Mouse (Mus musculus) granulocyte monocyte progenitor cell, adult 5-6 weeks (primary cell): ENCODE results near the gene Klf16. TPM values are rescaled to one million over a fixed set of nuclear protein-coding genes. Genes with fewer than 3 reads are reported as not detected.
A peak's percentile ranks its signal among the peaks of the same experiment; 100 is the strongest.

Experiments used
- ATAC-seq: replicated peaks from 2 replicates; pipeline ENCODE4 v1.8.0; 2016; ENCODE audit warnings: mild to moderate bottlenecking, moderate TSS enrichment, inconsistent platforms; ENCODE audit not compliant: poor library complexity, severe bottlenecking
- total RNA-seq, 2 experiments: library from RNA; stranded (forward) in 1 of 2; stranded (reverse) in 1 of 2; fragments of 200-712, 200-1000 nt in 1 of 2; fragments of >200 nt in 1 of 2; fragmentation: Nextera tagmentation in 1 of 2; gene quantifications; 2 replicates each; pipeline ENCODE4 v1.2.3; 2014 to 2017

Klf16 gene
- 9.3 and 10.1 TPM in 2 replicates for total RNA-seq (2014; fragmentation: Nextera tagmentation)
- total RNA-seq (2017) = 2.8 and 6.8 TPM in 2 replicates

DNA sequence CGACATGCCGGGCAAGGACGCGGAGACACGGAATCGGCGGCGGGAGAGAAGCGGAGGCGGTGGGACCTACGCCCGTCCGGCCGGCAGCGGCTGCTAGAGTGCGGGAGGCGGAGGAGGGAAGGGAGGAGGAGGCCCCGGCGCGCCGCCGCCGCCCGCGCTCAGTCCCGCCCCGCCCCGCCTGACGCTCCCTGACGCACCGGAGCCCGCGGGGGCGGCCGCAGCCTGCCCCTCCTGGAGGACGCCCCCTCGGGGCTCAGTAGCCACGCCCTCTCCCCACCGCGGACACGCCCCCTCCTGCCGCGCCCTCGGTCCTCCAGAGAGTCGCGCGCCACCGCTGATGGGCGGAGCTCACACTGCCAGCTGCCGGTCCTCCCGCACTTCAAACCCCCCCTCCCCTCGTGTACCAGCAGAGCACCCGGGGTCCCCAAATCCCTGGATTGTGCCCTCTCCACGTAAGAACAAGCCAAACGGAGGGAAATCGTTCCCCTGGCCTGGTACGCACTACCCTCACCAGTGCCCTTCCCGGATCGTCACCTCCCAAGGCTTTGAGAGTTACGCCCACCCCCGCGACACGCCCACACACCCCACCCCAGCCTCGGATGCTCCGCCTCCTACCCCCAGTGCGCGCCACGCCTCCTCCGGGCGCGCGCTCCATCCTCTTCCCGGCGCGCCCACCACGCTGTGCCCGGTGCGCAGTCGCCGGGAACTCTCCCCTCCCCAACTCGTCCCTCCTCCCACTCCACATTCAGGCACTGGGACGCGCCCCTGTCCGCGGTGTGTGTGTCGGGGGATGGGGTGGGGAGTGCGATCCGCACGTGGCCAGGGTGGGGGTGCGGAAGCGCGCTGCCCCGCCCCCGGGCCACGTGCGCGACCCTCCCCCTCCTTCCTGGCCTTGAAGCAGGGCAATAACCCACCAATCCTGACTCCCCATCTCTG lies at the start of gene Klf16:
Gene Klf16 (minus strand): TSS at position 127 of the 936 bp plus-strand sequence.
- peak; percentile 70 for ATAC-seq

DNA sequence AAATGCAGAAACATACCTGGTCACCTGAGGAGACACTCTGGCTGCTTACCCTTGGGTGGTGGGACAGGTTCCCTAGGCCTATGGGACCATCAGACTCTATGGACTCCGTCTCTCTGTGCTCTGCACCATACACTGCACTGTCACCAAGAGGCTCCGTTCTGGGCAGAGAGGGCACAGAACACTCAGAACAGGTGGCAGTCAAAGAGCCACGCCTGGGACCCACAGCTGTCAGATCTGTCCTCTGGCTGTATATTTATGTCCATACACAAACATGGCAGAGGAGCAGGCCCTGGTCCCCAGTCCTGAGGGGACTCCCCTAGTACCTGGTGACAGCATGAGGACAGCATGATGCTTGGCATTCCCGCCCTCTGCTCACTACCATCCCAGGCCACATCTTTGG lies 48.6 kb upstream of the Klf16 start:
- no peak for ATAC-seq

DNA sequence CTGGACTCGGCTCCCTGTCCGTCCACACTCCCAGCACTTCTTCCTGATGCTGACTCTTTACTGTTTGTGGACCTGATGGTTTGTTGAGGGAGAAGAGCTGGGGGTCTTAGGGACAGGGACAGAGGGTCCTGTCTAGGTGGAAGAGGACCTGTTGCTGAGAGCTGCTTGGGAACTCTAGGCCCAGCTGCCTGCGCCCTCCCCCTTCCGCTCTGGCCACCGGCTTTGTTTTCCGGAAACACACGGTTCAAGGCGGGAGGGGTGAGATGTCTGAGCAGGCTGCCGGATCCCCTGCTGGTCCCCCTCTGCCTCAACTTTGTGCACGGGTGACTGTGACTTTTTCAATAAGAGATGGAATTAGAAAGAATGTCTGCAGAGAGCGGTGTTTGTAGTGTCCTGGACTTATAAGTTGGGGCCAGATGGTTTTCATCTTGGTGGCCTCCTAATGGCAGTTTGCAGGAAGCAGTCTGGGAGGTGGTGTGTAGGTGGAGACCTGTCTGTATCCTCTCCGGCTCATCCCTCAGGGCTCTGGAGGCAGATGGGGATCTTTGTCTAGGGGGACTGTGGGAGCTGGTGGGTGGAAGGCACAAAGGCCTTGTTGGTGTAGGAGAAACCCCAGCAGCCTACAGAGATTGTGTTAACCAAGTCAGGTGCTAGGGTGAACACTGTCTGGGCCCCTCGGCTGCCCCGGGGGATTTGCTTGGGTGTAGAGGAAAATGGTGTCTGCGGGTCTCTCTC lies 46.5 kb upstream of the Klf16 start:
- ATAC-seq = 0 out of 2 replicates have a peak, but pooled peaks have one; percentile 16

DNA sequence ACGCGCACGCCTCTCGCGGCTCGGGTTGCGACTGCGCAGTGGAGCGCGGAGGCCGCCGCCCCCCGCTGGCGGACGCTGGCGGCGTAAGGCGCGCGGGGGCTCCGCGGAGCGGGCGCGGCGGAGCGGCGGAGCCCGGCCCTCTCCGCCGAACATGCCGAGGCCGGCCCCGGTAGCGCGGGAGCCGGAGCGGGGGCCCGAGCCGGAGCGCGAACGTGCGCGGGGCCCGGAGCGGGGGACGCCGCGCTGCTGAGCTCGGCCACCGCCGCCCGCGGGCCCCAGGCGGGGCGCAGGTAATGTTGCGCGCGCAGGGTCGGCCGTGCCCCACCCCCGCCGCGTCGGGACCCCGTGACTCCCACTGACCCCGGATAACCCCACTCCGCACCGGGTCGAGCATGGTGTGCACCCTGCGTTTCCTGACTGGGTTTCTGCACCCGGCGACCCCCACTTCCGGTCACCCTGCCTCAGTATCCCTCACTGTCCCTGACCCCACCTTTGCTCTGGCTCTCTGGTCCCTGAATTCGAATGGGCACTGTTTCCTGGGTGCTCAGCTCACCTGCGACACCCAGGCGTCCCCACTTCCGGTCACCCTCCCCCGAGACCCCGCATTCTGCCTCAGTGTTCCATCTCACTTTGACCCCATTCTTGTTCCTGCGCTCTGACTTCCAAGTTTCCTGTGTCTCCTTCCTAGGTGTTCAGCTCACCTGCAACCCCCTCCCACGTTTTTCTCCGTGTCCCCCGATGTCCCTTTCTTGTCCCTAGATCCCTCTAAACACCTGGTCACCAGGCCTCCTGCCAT lies 45.7 kb upstream of the Klf16 start, which contains the start of gene Csnk1g2:
Gene Csnk1g2 (plus strand): TSS at position 178 of the 796 bp plus-strand sequence.
- ATAC-seq = peak; percentile 25

DNA sequence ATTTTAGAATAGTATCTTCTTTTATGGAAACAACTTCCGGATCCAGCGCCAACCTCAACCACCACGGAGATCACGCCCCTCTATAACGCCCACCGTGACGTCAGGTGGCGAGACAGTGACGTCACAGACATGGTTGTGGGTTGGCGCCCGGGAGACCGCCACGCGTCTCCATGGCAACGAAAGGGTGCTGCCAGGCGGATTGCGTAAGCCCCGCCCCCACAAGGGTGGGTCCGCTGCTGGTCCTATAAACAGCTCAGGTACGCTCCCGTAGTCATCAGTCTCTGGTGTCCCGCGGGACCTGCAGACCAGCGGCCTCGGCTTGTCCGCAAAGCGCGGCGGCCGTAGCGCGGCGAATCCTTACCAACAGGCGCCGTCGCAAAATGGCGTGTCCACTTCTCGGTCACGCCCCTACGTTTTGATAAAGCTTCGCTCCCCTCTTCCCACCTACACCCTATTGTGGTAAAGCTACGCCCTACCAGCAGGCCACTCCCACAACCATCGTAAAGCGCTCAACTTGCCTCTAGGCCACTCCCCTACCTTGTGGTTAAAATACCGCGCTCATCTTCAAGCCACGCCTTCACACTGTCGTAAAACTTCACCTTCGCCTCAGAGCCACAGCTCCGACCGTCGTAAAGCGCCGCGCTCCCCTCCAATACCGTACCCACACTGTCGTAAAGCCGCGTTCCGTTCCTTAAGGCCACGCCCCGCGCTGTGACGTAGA lies 45.0 kb upstream of the Klf16 start:
- peak; percentile 82 for ATAC-seq

DNA sequence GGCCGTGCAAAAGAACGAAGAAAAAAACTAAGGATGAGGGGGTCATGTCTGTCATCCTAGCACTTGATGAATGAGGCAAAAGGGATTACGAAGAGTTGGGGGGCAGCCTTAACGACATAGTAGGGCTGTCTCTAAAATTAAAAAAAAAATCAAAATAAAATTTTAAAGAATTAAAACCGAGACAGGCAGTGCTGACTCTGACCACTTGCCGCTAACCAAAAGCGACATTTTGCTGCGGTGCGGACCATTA lies 44.5 kb upstream of the Klf16 start:
- no peak for ATAC-seq

DNA sequence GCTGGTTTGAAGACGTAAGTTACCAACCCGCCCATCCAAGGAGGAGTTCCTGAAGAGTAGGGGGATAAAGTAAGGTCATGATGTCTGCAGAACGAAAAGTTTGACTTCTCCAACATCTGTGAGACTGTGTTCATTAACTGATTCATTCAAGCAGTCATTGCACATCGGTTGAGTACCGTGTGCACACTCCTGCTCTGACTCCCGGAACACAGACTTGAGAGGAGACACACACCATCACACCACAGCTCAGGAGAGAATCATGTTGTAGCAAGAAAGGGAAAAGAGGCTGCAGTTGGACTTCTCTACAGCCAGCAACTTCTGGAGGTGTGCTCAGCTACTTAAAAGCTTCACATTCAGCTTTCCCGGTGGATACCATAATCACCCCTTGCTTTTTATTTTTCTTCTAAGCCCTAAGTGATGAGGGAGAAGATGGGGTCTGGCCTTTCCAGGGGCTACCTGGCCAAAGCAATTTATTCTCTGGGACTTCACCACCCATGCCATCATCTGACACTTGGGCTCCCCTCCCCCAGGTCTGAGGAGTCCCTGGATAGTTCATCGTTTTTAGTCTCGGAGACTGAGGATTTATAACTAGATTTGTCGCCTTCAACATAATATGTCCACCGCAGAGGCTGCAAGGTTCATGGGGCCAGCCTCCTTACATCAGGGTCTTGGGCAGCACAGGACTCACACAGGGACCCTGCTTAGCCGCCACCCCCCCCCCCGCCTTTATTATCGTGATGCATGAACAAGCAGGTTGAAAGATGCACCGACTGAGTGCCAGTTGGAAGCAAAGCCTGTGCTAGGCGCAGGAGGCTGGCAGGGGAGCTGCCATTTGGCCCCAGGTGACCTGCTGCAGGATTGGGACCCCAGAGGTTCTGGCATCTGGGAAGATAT lies 43.9 kb upstream of the Klf16 start:
- no peak for ATAC-seq

DNA sequence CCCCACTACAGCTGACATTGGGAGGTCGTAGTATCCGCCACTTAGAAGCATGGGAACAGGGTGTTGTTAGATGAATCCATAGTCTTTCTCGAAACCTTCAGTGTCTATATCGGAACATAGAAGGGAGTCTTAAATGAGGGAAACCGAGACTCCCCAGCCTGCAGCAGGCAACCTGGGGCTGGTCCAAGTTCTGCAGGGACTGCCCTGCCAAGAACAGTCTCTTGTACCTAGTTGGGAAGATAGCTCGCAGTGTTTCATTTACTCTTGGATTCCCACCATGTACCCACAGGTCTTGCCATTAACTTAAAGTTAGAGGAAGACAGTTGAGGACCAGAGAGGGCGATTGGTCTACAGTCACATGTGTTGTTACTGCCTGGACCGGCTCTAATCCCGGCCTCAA lies 43.2 kb upstream of the Klf16 start:
- no peak for ATAC-seq

DNA sequence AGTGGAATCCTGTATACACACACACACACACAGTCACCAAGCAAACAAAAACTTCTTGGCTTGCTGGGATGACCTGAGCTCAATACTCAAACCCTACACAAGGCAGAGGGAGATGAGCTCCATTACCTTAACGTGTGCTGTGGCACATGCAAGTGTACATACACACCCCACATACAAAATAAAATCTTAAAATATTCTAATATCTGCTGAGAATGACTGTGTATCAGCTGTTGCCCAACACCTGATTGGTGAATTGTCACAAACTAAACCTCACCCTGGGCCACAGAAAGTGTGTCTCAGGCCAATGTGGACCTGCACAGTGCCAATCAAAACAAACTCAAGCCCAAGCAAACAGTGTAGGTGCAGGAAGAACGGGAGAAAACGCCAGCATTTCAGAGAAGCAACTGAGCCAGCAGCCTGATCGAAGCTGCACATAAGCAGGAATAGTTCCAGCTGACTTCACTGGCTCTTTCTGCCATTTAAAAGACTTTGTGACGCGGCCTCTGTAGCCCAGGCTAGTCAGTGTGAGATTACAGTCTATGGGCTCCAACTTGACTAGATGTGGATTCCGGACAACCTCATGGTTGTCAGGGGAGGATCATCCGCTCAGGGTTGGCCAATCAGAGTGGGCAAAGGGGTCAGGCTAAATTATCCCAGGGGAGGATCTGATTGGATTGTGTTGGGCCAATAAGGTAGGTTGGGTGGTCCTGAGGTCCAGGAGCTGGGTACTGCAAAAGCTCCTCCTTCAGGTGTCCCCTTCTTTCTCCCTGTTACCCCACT lies 42.5 kb upstream of the Klf16 start:
- no peak for ATAC-seq

DNA sequence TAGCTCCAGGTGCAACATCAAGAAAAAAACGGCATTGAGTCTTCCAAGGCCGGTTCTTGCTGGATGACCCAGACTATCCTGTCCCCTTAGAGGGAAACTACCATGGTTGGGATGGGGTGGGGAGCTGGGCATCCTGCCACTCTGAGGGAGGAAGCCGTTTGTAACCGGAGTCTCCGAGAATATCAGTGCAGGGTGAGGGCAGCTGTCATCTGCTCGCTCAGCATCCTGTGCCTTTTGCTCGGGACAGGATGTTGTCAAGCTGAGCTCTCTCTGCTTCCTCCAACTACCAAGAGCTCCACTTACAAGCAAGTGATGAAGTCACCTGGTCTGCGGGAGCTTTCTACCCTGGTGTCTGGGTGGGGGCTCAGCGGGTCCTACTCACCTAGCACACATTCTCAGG lies 41.1 kb upstream of the Klf16 start:
- ATAC-seq = no peak

DNA sequence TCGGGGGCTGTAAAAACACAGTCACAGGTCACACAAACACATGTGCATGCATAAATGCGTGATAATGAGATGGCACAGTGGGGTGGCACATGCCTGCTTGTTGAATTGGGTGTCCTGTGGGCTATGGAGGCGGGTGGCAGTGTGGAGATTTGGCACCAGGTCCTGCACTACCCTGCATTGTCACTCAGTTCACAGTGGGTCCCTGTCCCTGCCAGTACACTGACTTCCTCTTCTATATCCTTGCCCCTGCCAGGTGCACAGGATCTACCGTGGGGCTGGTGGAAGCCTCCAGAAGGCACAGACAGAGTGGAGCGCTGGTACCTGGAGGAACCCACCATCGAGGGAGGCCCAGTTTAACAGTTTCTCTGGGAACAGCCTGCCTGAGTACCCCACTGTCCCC lies 37.2 kb upstream of the Klf16 start:
- ATAC-seq = no peak

DNA sequence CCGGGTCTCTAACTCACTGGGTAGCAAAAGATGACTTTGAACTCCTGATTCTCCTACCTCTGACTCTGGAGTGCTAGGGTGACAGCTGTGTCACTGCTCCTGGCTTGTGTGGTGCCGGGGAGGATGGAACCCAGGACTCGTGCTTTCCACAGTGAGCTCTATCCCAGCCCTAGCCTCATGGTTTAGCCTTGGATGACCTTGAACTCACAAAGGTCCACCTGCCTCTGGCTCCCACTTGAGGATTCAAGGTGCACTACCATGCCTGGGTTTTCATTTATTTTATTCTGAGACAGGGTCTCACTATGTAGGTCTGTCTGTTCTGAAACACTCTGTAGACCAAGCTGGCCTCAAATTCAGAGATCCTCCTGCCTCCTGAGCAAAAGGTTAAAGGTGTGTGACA lies 36.7 kb upstream of the Klf16 start:
- no peak for ATAC-seq

DNA sequence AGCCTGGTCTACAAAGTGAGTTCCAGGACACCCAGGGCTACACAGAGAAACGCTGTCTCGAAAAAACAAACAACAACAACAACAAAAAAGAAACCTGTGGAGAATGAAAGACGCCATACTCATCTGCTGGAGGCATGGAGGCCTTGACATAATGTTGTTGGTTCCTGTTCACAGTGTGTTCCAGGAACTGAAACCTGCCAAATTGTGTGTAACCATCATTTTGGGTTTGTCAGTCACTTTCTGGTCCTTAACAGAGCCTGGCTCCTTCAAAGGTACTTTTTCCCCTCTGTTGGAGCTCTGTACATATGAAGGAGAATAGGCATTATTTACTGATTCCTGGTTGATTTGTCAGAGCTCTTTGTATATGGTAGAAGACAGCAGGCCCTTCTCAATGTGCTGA lies 34.8 kb upstream of the Klf16 start:
- 0 out of 2 replicates have a peak, but pooled peaks have one; percentile 43 for ATAC-seq

DNA sequence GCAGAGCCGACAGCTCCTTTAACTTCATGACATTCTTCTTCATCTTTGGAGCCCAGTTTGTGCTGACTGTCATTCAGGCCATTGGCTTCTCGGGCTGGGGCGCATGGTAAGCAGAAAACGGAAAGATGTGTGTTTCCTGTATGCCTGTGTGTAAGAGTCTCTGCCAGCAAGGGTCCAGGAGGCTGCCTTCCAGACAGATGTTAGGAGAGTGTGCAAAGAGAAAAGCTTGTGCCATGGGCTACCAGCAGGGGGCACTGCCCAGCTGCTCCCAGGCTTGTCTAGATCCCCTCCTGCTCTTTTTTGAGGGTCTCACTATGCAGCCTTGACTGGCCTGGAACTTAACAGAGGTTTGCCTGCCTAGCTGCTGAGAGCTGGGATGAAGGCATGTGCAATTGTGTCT lies 33.9 kb upstream of the Klf16 start:
- peak; percentile 65 for ATAC-seq

DNA sequence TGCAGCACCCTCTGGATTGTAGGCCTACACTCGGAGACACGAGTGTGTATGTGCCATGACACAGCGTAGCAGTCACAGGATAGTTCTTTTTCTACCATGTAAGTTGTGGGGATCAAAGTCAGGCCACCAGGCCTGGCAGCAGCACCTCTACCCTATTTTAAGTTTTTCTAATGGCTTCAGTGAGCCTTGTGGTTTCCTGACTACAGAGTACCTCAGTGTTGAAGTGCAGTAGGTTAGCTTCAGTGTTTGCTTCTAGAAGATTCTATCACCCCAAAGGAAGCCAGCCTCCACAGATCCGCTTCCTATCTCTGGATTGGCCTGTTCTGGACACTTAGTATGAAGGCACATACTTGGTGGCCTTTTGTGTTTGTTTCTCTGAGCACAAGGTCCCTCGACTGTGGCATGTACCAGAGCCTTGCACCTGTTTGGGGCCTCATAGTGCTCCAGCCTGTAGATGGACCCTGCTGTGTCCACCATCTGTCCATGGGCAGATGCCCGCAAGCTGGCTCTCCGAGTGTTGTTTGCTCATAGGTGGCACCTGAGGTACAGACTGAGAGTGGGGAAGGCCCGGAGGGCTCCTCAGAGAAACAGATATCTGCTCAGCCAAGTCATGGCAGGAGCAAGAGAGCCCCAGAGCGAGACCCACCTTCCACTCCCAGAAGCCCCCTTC lies 33.1 kb upstream of the Klf16 start:
- ATAC-seq = no peak

DNA sequence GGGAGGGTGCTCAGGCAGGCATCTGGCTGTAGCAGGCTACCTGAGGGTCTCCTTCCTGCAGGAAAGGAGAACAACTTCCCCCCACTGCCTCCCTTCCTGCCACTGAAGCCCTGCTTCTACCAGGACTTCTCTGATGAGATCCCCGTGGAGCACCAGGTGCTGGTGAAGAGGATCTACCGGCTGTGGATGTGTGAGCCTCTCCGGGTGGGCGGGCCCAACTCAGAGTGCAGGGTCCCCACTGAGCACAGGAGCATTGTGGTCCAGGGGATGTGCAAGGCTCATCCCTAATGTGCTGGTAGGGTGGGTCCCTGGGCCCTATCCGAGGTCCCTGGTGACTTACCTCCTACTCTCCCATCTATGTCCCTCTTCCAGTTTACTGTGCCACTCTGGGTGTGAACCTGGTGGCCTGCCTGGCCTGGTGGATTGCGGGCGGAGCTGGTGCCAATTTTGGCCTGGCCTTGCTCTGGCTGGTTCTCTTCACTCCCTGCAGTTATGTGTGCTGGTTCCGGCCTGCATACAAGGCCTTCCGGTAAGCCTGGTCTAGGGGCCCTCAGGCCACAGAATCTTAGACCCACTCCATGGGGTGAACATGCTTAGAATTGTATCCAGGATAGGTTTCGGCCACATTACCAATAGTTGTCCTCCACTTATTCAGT lies 32.3 kb upstream of the Klf16 start:
- no peak for ATAC-seq

DNA sequence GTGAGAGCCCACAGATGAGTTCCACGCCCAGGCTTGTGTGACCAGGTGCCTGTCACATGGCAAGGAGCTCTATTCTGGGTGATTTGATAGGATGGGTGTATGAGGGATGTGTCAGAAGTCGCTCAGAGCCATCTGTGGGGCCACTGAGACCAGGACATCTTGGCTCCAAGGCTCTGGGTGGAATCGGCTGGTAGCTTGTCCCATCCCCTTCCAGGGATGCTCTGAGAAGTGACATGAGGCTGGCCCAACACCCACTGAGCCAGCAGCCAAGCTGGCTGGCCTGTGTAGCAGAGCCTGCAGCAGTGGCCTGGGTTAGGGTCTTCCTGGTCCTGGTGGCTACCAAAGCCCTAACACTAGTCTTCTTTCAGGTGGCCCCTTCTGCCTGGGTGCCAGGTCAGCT lies 31.3 kb upstream of the Klf16 start:
- ATAC-seq = no peak
